Mouse (Mus musculus) stomach, embryonic 14.5 days (tissue): ENCODE results near the gene Galnt16. TPM values are rescaled to one million over a fixed set of nuclear protein-coding genes. Genes with fewer than 3 reads are reported as not detected.
A peak's percentile ranks its signal among the peaks of the same experiment; 100 is the strongest.

Source experiments
- ATAC-seq: fragments of 200-750 bp; cut with Nextera tagmentation; 2 replicates; pipeline ENCODE4 v1.8.0; 2017; ENCODE audit warnings: low read depth, moderate TSS enrichment; ENCODE audit not compliant: insufficient number of reproducible peaks, insufficient read depth, low FRiP score
- H3K27ac ChIP-seq: fragments of 300-500 bp; sonication (generic); 2 replicates; pipeline ENCODE4 v1.5.1; 2014; ENCODE audit warnings: mild to moderate bottlenecking, low read length, moderate library complexity, mixed read lengths
- H3K27me3 ChIP-seq: fragments of 300-500 bp; sonication (generic); 2 replicates; pipeline ENCODE4 v1.6.1; 2014; ENCODE audit warnings: low read length, control low read depth, mixed read lengths; ENCODE audit not compliant: control insufficient read depth, insufficient read depth
- H3K36me3 ChIP-seq: fragments of 300-500 bp; sonication (generic); 2 replicates; pipeline ENCODE4 v1.6.1; 2014; ENCODE audit warnings: mild to moderate bottlenecking, control low read depth, low read length, moderate library complexity, mixed read lengths; ENCODE audit not compliant: control insufficient read depth, insufficient read depth
- H3K4me1 ChIP-seq: fragments of 300-500 bp; sonication (generic); 2 replicates; pipeline ENCODE4 v1.6.1; 2014; ENCODE audit warnings: low read length, control low read depth, mixed read lengths; ENCODE audit not compliant: control insufficient read depth, insufficient read depth
- H3K4me2 ChIP-seq: fragments of 300-500 bp; sonication (generic); replicated peaks from 2 replicates; pipeline ENCODE4 v1.6.1; 2014; ENCODE audit warnings: low read depth, low read length, control low read depth
- H3K4me3 ChIP-seq: fragments of 300-500 bp; sonication (generic); 2 replicates; pipeline ENCODE4 v1.5.1; 2014; ENCODE audit warnings: low read depth, low read length, control low read depth
- H3K9ac ChIP-seq: fragments of 300-500 bp; sonication (generic); replicated peaks from 2 replicates; pipeline ENCODE4 v1.6.1; 2014; ENCODE audit warnings: low read depth, mild to moderate bottlenecking, control low read depth, low read length, moderate library complexity, mixed read lengths
- H3K9me3 ChIP-seq: fragments of 300-500 bp; sonication (generic); 2 replicates; pipeline ENCODE4 v1.6.1; 2016; ENCODE audit warnings: low read depth, low read length, control low read depth; ENCODE audit not compliant: control insufficient read depth
- WGBS: fragments of 180-500 bp; shearing (Covaris S2); extraction: QIAGEN DNeasy Blood & Tissue Kit; methylation state at CpG from one replicate; pipeline ENCODE4 v1.1.7; 2014; 5-methylcytosine and 5-hydroxymethylcytosine counted together
- polyA plus RNA-seq: library from polyadenylated mRNA; unstranded; fragments of >200 nt; fragmentation: Nextera tagmentation; extraction: Ambion mirVana; gene quantifications from 2 replicates; pipeline ENCODE4 v1.2.1, GENCODE M21; 2014

The Galnt16 gene
- polyA plus RNA-seq, 1 experiment from 2014 or later: 10.8 TPM

DNA sequence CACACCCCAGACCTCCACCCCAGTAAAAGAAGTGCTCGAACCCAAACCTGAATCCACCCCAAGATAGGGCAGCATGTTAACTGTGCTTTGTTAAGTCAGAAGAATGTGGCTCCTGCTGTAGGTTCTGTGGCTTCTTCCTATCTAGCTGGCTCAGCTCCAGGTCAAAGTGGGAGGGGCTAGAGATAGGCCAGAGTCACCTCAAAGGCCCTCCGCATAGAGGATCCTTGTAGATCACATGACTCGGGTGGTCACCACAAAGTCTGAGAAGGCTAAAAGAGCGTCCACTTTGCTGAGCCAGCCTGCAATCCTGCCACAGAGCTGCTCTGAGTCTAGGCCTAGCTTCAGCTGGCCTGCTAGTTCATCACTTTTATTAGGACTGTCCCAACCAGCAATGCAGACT is 76.1 kb downstream of the Galnt16 start:
- Histone ChIP-seq H3K4me3 (no peak overlapping the region), H3K4me1 (peaks cover 4% of the 10 kb centered on the region; the same call in 1 of the 2 replicates), H3K27ac (no peak overlapping the region), H3K27me3 (no peaks in the 10 kb centered on the region), H3K9ac (no peak overlapping the region), H3K4me2 (no peak overlapping the region), H3K9me3 (no peaks in the 10 kb centered on the region), H3K36me3 (no peaks in the 10 kb centered on the region)
- ATAC-seq: no peak
- WGBS: 96% methylated on average over 4 of the region's 4 CpGs

DNA sequence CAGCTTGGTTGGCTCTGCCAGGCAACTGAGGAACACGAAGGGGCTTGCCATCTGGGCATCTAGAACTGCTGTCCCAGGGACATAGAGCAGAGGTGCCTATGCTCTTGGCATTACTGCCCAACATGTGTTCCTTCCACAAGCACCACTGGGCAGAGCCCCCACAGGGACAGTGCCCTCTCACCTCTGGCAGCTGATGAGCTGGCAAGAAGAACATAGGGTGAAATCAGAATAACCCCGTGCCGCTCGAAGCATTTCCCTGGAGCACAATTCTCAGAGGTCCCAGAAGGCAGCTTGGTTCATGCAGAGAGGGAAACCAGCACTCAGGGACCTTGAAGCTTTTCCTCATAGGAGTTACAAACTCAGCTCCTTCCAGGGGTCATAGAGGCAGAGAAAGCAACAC is 76.7 kb downstream of the Galnt16 start:
- 88% methylated on average over 4 of the region's 4 CpGs for WGBS
- Histone ChIP-seq H3K9me3 (no peaks in the 10 kb centered on the region), H3K9ac (no peak overlapping the region), H3K4me1 (peaks cover 4% of the 10 kb centered on the region; the same call in 1 of the 2 replicates), H3K4me2 (no peak overlapping the region), H3K36me3 (no peaks in the 10 kb centered on the region), H3K4me3 (no peak overlapping the region), H3K27me3 (no peaks in the 10 kb centered on the region), H3K27ac (no peak overlapping the region)
- ATAC-seq: no peak

DNA sequence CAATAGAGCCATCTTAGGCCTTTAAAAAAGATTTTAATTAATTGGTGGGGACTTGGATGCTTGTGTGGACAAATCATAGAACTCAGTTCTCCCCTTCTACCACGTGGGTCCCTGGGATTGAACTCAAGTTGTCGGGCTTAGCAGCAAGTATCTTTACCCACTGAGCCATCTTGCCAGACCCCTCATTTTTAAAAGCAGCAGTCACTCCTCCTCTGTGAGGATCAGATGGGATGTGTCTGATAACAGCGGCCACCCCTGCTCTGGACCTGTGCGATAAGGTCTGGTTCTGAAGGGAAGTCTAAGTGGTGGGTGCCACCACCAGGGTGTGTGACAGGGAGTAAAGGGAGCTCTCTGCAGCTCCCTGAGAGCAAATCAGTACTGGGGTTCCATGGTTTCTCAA is 77.5 kb downstream of the Galnt16 start:
- H3K4me1 ChIP-seq: peaks cover 4% of the 10 kb centered on the region; the same call in 1 of the 2 replicates
- no peaks in the 10 kb centered on the region for H3K9me3 ChIP-seq
- no peak overlapping the region for H3K4me3 ChIP-seq
- no peak overlapping the region for H3K4me2 ChIP-seq
- no peaks in the 10 kb centered on the region for H3K27me3 ChIP-seq
- no peaks in the 10 kb centered on the region for H3K36me3 ChIP-seq
- ATAC-seq: no peak
- no peak overlapping the region for H3K27ac ChIP-seq
- no peak overlapping the region for H3K9ac ChIP-seq
- 89% methylated on average over 4 of the region's 4 CpGs for WGBS

DNA sequence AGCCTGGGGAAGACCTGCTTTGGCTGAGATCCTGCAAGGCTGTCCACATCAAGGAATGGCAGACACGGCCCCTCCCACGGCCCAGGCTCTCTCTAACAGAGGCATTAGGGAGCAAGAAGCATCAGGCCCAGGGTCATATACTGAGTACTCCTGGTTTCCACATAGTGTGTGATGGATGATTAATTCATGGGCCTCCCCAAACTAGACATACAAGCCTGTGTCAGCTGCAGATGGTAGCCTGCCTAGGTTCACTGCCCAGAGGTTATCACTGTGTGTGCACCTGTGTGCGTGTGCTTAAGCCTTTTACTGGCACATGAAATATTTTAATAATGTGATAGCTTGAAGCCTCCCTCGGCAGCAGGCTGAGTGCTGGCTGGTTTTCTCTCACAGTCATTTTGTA is 77.9 kb downstream of the Galnt16 start:
- Histone ChIP-seq H3K27me3 (no peaks in the 10 kb centered on the region), H3K36me3 (no peaks in the 10 kb centered on the region), H3K9me3 (no peaks in the 10 kb centered on the region), H3K4me1 (peaks cover 4% of the 10 kb centered on the region; the same call in 1 of the 2 replicates), H3K4me2 (no peak overlapping the region), H3K9ac (no peak overlapping the region), H3K4me3 (no peak overlapping the region), H3K27ac (no peak overlapping the region)
- WGBS: 66% methylated on average over 4 of the region's 4 CpGs
- ATAC-seq: no peak

DNA sequence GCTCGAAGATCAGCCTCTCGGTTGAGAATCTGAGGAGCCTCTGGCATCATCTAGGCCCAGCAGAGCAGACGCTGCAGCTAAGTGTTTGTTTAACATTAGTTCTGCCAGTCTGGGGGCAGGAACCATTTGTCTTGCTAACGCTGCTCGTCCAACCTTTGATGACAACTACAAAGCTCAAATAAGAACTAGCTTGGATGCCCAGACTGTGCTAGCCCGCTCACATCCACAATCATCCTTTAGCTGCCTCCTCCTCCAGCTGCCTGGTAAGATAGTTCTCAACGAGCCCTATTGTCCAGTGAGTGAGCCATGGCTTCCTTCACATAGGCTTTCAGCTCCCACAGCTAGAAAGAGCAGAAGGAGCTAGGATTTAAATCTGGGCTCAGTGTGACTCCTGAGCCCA is 80.2 kb downstream of the Galnt16 start:
- Histone ChIP-seq H3K9ac (no peak overlapping the region), H3K27ac (peak overlapping the region; percentile 45; the same call in 1 of the 2 replicates), H3K27me3 (no peaks in the 10 kb centered on the region), H3K4me2 (no peak overlapping the region), H3K4me1 (peaks cover 8% of the 10 kb centered on the region; the same call in 1 of the 2 replicates), H3K36me3 (no peaks in the 10 kb centered on the region), H3K4me3 (no peak overlapping the region), H3K9me3 (no peaks in the 10 kb centered on the region)
- ATAC-seq: no peak
- 25% methylated on average over 7 of the region's 7 CpGs for WGBS

DNA sequence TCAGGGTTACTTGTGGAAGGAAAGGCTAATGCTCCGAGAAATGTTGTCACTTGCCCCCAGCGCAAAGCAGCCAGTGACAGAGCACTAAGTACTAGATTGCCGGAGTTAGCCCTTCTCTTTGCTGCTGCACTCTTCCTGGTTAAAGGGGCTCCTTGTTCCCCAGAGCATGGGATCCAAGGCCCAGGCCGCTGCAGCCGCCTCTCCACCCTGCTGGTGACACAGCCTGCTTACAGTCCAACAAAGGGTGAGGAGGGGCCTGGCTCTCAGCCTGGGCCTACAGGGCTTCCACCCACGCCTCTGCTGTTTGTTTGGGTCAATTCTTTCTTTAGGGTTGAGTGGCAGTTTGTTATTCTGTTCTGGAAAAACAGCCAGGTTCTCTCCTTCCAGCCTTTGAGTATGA is 80.7 kb downstream of the Galnt16 start:
- no peak for ATAC-seq

DNA sequence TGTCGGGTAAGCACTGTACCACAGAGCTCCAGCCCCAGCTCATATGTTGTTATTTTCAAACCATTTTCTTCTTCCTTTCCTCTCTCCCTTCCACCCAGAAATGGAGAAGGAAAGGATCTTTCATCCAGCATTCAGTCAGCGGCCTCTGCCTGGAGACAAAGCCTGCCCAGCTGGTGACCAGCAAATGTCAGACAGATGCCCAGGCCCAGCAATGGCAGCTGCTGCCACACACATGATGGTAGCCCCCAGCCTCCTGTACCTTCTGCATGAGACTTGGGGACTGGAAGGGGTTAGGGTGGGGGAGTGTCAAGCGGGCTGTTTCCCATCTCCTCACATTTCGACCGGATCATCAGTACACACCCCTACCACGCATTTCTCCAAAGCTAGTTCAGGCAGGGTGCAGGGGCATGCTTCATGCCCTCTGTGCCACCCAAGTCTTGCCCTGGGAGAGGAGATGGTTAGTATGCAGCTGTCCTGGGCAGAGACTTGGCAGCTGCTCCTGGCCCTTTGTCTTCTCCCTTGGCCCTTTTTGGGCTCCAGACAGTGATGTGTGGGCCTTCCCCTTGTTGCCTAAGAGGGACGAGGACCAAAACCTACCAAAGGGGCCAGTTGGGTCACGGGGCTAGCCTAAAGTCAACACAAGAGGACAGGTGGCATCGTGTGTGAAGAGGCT is 83.7 kb downstream of the Galnt16 start:
- H3K27ac ChIP-seq: no peak overlapping the region
- no peak overlapping the region for H3K9ac ChIP-seq
- H3K27me3 ChIP-seq: no peaks in the 10 kb centered on the region
- H3K4me2 ChIP-seq: no peak overlapping the region
- no peaks in the 10 kb centered on the region for H3K9me3 ChIP-seq
- H3K36me3 ChIP-seq: no peaks in the 10 kb centered on the region
- no peak for ATAC-seq
- peaks cover 22% of the 10 kb centered on the region for H3K4me1 ChIP-seq
- no peak overlapping the region for H3K4me3 ChIP-seq
- WGBS: 84% methylated on average over 9 of the region's 9 CpGs

More for the DNA sequence above, 80.7 kb downstream of the Galnt16 start:
- Histone ChIP-seq H3K4me1 (peaks cover 13% of the 10 kb centered on the region), H3K27ac (peak overlapping the region; percentile 45; the same call in 1 of the 2 replicates), H3K4me3 (no peak overlapping the region), H3K9me3 (no peaks in the 10 kb centered on the region), H3K4me2 (no peak overlapping the region), H3K36me3 (no peaks in the 10 kb centered on the region), H3K9ac (no peak overlapping the region), H3K27me3 (no peaks in the 10 kb centered on the region)
- WGBS: 43% methylated on average over 6 of the region's 6 CpGs

DNA sequence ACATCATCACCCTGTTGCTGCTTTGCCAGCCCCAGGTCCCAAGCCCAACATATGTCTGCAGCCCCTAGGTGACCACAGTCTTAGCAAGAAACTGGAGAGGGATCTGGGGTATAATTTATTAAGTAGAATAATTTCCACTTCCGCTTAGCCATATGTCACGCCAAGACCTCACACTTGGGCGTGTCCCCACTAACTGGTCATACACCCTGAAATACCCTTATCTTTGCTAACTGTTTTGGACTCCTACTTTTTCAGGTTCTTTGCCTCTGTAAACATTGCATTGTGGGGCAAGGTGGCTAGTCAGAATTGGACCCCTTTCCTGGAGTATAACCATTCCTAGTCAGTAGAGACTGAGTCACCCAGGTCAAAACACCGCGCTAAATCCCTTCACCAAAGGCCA is 84.4 kb downstream of the Galnt16 start:
- no peak overlapping the region for H3K9ac ChIP-seq
- 88% methylated on average over 5 of the region's 5 CpGs for WGBS
- no peak overlapping the region for H3K4me3 ChIP-seq
- H3K27me3 ChIP-seq: no peaks in the 10 kb centered on the region
- no peak for ATAC-seq
- H3K4me1 ChIP-seq: peaks cover 22% of the 10 kb centered on the region
- H3K27ac ChIP-seq: no peak overlapping the region
- no peaks in the 10 kb centered on the region for H3K36me3 ChIP-seq
- H3K4me2 ChIP-seq: no peak overlapping the region
- H3K9me3 ChIP-seq: no peaks in the 10 kb centered on the region

DNA sequence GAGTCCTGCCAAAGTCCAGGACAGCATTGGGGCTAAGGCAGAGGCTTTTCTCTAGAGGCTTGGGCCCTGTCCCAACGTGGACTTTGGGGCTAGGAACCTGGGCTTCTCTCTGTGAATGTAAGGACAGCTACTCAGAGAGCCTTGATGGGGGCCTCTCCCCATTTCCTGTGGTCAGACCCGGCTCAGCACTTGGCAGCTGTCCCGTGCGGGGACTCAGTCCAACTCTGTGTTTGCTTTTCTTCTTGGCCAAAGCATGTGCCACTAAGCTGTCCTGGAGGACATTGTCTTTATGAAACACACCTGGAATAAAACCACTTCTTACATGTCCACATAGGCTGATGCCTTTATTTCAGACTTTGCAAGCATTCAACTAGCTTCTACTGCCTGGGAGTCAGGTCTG is 85.5 kb downstream of the Galnt16 start:
- peak; percentile 47; the same call in 1 of the 2 replicates for ATAC-seq
- Histone ChIP-seq H3K9me3 (no peaks in the 10 kb centered on the region), H3K27ac (peak overlapping the region; percentile 77), H3K4me1 (peaks cover 18% of the 10 kb centered on the region), H3K36me3 (no peaks in the 10 kb centered on the region), H3K4me3 (no peak overlapping the region), H3K9ac (no peak overlapping the region), H3K27me3 (no peaks in the 10 kb centered on the region), H3K4me2 (no peak overlapping the region)
- WGBS: 26% methylated on average over 4 of the region's 4 CpGs
